Mouse (Mus musculus): ENCODE measurements around the gene Ubr2. TPM values are rescaled to one million over a fixed set of nuclear protein-coding genes. Genes with fewer than 3 reads are reported as not detected.

Gene Ubr2
- polyA plus RNA-seq (2014; fragmentation: Illumina TruSeq; extraction: RNeasy Lipid Tissue Mini Kit (QIAGEN cat#74804); ENCODE audit: low read depth, low replicate concordance): 7.4 TPM

GRCm38 (mm10) chr17:47009898-47010721 is at the start of gene Ubr2:
Gene Ubr2 (minus strand): TSS chr17:47010556.

DNA sequence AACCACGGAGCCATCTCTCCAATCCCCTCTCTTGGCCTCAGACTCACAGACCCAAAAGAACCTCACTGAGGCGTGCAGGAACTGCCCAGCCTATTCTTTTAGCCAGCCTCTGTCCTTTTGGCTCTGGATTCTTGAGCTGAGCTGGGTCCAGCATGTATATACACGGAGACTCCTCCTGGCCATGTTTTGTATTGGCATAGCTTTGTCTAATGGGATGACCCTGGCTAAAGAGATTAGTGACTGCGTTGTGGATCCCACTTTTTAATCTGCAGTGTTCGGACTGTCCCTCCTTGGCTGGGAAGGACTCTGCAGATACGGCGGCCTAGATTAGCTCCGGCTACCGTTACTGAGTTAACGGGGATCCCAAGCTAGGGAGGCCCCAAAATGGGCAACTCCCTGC is 100.2 kb downstream of the Ubr2 start, which contains the start of gene Prph2:
Gene Prph2, plus strand, starts transcription at position 274 of the 400 bp plus-strand sequence.

GRCm38 (mm10) chr17:46890116-46890815 is 120.1 kb downstream of the Ubr2 start, which contains the start of gene Tbcc:
Gene Tbcc (plus strand): TSS chr17:46890684.

Other genes with a start within 250 kb of the Ubr2 start
- gene Ptcra, start 246.8 kb downstream of the Ubr2 start, polyA plus RNA-seq (2014; fragmentation: Illumina TruSeq; extraction: RNeasy Lipid Tissue Mini Kit (QIAGEN cat#74804); ENCODE audit: low read depth, low replicate concordance): not detected
- 14.5 TPM for gene 2310039H08Rik, start 237.9 kb downstream of the Ubr2 start, polyA plus RNA-seq (2014; fragmentation: Illumina TruSeq; extraction: RNeasy Lipid Tissue Mini Kit (QIAGEN cat#74804); ENCODE audit: low read depth, low replicate concordance)
- gene Rpl7l1, start 227.9 kb downstream of the Ubr2 start, polyA plus RNA-seq (2014; fragmentation: Illumina TruSeq; extraction: RNeasy Lipid Tissue Mini Kit (QIAGEN cat#74804); ENCODE audit: low read depth, low replicate concordance): 20.1 TPM
- 7.7 TPM for gene Bicral, start 152.1 kb downstream of the Ubr2 start, polyA plus RNA-seq (2014; fragmentation: Illumina TruSeq; extraction: RNeasy Lipid Tissue Mini Kit (QIAGEN cat#74804); ENCODE audit: low read depth, low replicate concordance)
- 7.8 TPM for gene Tbcc, start 119.9 kb downstream of the Ubr2 start, polyA plus RNA-seq (2014; fragmentation: Illumina TruSeq; extraction: RNeasy Lipid Tissue Mini Kit (QIAGEN cat#74804); ENCODE audit: low read depth, low replicate concordance)
- 0.99 TPM for gene Prph2, start 100.1 kb downstream of the Ubr2 start, polyA plus RNA-seq (2014; fragmentation: Illumina TruSeq; extraction: RNeasy Lipid Tissue Mini Kit (QIAGEN cat#74804); ENCODE audit: low read depth, low replicate concordance)

Data from testis, adult 10 weeks (tissue).